Mouse (Mus musculus): ENCODE results near the gene Ccdc70.
"Not testable (repeated sequence)": the region's sequence is repeated elsewhere in the genome, so short reads cannot be mapped to it uniquely, and the experiment has no call there.

- not testable (repeated sequence) for TF ChIP-seq CTCF (IDR thresholded peaks at IDR 0.05; ENCODE audit: extremely low read depth, insufficient read length, insufficient replicate concordance, low read depth, low read length); POLR2A (IDR thresholded peaks at IDR 0.05; ENCODE audit: low read depth, low read length)
These were observed 31.5 kb upstream of the Ccdc70 start, which contains the start of gene Defb35 for GRCm38 (mm10) chr8:21938052-21938451.

Measured in small intestine, adult 2 months (tissue).